Comparison of ENCODE assay signal across 8 mouse cellular contexts in the genomic region with DNA sequence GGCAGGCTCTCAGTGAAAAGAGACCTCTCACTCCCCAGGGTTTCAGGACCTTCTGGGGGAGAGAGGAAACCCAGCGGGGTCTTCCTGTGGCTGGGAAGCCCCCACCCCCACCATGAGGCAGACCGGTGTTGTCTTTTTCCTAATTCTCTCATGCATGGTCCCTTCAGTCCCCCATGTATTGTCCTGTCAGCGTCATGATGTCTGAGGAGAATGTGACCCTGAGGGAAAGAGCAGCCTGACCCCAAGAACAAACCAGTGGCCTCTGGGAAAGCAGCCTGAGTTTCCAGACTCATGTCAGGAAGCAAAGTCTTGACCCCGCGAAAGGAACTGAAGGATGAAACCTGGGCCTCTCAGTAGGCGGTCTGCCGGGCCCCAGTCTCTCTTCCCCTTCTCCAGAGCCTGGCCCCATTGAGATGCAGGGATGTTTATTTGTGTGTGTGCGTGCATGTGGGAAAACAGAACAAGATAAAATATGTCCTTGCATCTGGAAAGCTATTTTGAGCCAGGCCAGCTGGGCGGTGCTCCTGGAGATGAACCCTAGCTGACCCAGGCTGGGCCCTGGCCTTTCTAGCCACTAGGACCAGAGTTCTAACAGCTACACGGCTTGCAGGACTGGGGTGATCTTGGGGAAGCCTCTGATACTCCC.
A peak's percentile ranks its signal among the peaks of the same experiment; 100 is the strongest.
DNase-seq lines count a peak whose midpoint lies in the region; ATAC-seq lines count a peak whose summit lies in the region.

No protein-coding gene starts in this region.

- DNase-seq in kidney, postnatal 36 days = peak; percentile 74 to 84
- DNase-seq in frontal cortex, postnatal 14 days (ENCODE audit: low spot score in 2 of 2) = no peak
- DNase-seq in layer of hippocampus, adult 18-20 months (ENCODE audit: low spot score in 2 of 2) = no peak

- H3K4me3 ChIP-seq in hindbrain, embryonic 15.5 days = no peak overlapping the region
- no peak overlapping the region for H3K4me3 ChIP-seq in hindbrain, embryonic 12.5 days
- H3K4me3 ChIP-seq in heart, embryonic 14.5 days (ENCODE audit: control insufficient read depth in 1 of 2, insufficient read depth in 1 of 2, low read depth in 1 of 2, low read length in 2 of 2) = no peak overlapping the region
- no peak overlapping the region for H3K4me3 ChIP-seq in neural tube, embryonic 13.5 days

- no peak overlapping the region for H3K9ac ChIP-seq in hindbrain, embryonic 15.5 days
- H3K9ac ChIP-seq in hindbrain, embryonic 12.5 days = no peak overlapping the region
- H3K9ac ChIP-seq in heart, embryonic 14.5 days (ENCODE audit: low read length) = no peak overlapping the region
- H3K9ac ChIP-seq in neural tube, embryonic 13.5 days = no peak overlapping the region

- no peaks in the 10 kb centered on the region for H3K9me3 ChIP-seq in hindbrain, embryonic 15.5 days
- no peaks in the 10 kb centered on the region for H3K9me3 ChIP-seq in hindbrain, embryonic 12.5 days (replicated peaks)
- H3K9me3 ChIP-seq in heart, embryonic 14.5 days (ENCODE audit: control insufficient read depth, low read length) = no peaks in the 10 kb centered on the region
- no peaks in the 10 kb centered on the region for H3K9me3 ChIP-seq in neural tube, embryonic 13.5 days

- peaks cover 11% of the 10 kb centered on the region; the same call in 1 of the 2 replicates for H3K4me1 ChIP-seq in hindbrain, embryonic 15.5 days (replicated peaks)
- peaks cover 4% of the 10 kb centered on the region; the same call in 1 of the 2 replicates for H3K4me1 ChIP-seq in hindbrain, embryonic 12.5 days
- H3K4me1 ChIP-seq in heart, embryonic 14.5 days (ENCODE audit: control insufficient read depth in 2 of 2, insufficient read depth in 2 of 2, low read length in 2 of 2) = peaks cover 21 to 24% of the 10 kb centered on the region in 2 experiments
- peaks cover 22% of the 10 kb centered on the region for H3K4me1 ChIP-seq in neural tube, embryonic 13.5 days (replicated peaks)

- 31% methylated on average over 10 of the region's 10 CpGs for WGBS in hindbrain, embryonic 15.5 days
- 17% methylated on average over 10 of the region's 10 CpGs for WGBS in hindbrain, embryonic 12.5 days
- WGBS in heart, embryonic 14.5 days = 23% methylated on average over 10 of the region's 10 CpGs
- 35% methylated on average over 10 of the region's 10 CpGs for WGBS in neural tube, embryonic 13.5 days

- no peak overlapping the region for H3K4me2 ChIP-seq in hindbrain, embryonic 15.5 days
- H3K4me2 ChIP-seq in hindbrain, embryonic 12.5 days (replicated peaks) = no peak overlapping the region
- no peak overlapping the region for H3K4me2 ChIP-seq in heart, embryonic 14.5 days (ENCODE audit: low read length)
- no peak overlapping the region for H3K4me2 ChIP-seq in neural tube, embryonic 13.5 days

- no peak for ATAC-seq in hindbrain, embryonic 15.5 days (ENCODE audit: low FRiP score, low read depth)
- ATAC-seq in hindbrain, embryonic 12.5 days (ENCODE audit: low FRiP score) = no peak
- peak; percentile 31; the same call in 1 of the 2 replicates for ATAC-seq in heart, embryonic 14.5 days (ENCODE audit: insufficient number of reproducible peaks, insufficient read depth, low FRiP score, low read depth)
- no peak for ATAC-seq in neural tube, embryonic 13.5 days (ENCODE audit: low read depth)
- no peak for ATAC-seq in erythroblast, adult 5-6 weeks (replicated peaks; ENCODE audit: low FRiP score, poor library complexity, severe bottlenecking)

- no peaks in the 10 kb centered on the region for H3K36me3 ChIP-seq in hindbrain, embryonic 15.5 days
- no peaks in the 10 kb centered on the region for H3K36me3 ChIP-seq in hindbrain, embryonic 12.5 days
- no peaks in the 10 kb centered on the region for H3K36me3 ChIP-seq in heart, embryonic 14.5 days (ENCODE audit: control insufficient read depth, insufficient read depth, low read length)
- no peaks in the 10 kb centered on the region for H3K36me3 ChIP-seq in neural tube, embryonic 13.5 days

- peak overlapping the region; percentile 15; the same call in 1 of the 2 replicates for H3K27ac ChIP-seq in hindbrain, embryonic 15.5 days (replicated peaks)
- no peak overlapping the region for H3K27ac ChIP-seq in hindbrain, embryonic 12.5 days
- peak overlapping the region; percentile 1 to 53; a peak in 2 of 4 replicates for H3K27ac ChIP-seq in heart, embryonic 14.5 days (replicated peaks in 1 of 2; ENCODE audit: control insufficient read depth in 1 of 2, insufficient read depth in 1 of 2, low read depth in 2 of 2, low read length in 2 of 2)
- 0 out of 2 replicates have a peak overlapping the region, but pooled peaks have one; percentile 28 for H3K27ac ChIP-seq in neural tube, embryonic 13.5 days (replicated peaks)

- H3K27me3 ChIP-seq in hindbrain, embryonic 15.5 days = no peaks in the 10 kb centered on the region
- H3K27me3 ChIP-seq in hindbrain, embryonic 12.5 days = no peaks in the 10 kb centered on the region
- no peaks in the 10 kb centered on the region for H3K27me3 ChIP-seq in heart, embryonic 14.5 days (ENCODE audit: control insufficient read depth, insufficient read depth, low read length)
- H3K27me3 ChIP-seq in neural tube, embryonic 13.5 days = no peaks in the 10 kb centered on the region

Comparison
In these comparisons a context has a peak if more than half of its experiments do, and no peak if none do; other contexts are left out.
1. DNase-seq: peak in kidney, postnatal 36 days (2 of 2); none in frontal cortex, postnatal 14 days (0 of 2) and layer of hippocampus, adult 18-20 months (0 of 2).